8 mouse cellular contexts compared by ENCODE assay signal in genomic region chr8:122460524-122461472, GRCm38 (mm10). TPM values are rescaled to one million over a fixed set of nuclear protein-coding genes. Genes with fewer than 3 reads are reported as not detected.
A peak's percentile ranks its signal among the peaks of the same experiment; 100 is the strongest.
DNase-seq lines count a peak whose midpoint lies in the region; ATAC-seq and TF ChIP-seq lines count a peak whose summit lies in the region.

TSS of gene Snai3 (minus strand) at chr8:122460733.

- H3K27me3 ChIP-seq in limb, embryonic 12.5 days = peaks cover 81% of the 10 kb centered on the region
- peaks cover 71% of the 10 kb centered on the region for H3K27me3 ChIP-seq in midbrain, embryonic 13.5 days
- peaks cover 19% of the 10 kb centered on the region for H3K27me3 ChIP-seq in stomach, embryonic 16.5 days (ENCODE audit: control insufficient read depth, insufficient read depth, low read length)

- peak within 1 kb of the TSS; percentile 65 for H3K27ac ChIP-seq in embryonic fibroblast, embryonic 13.5 days (ENCODE audit: insufficient read depth, low read length)
- H3K27ac ChIP-seq in limb, embryonic 12.5 days = no peak within 1 kb of the TSS
- no peak within 1 kb of the TSS for H3K27ac ChIP-seq in midbrain, embryonic 13.5 days
- H3K27ac ChIP-seq in stomach, embryonic 16.5 days (ENCODE audit: low read length) = no peak within 1 kb of the TSS

- peak within 1 kb of the TSS; percentile 62 for H3K4me2 ChIP-seq in limb, embryonic 12.5 days
- H3K4me2 ChIP-seq in midbrain, embryonic 13.5 days (replicated peaks) = peak within 1 kb of the TSS; percentile 65
- peak within 1 kb of the TSS; percentile 68 for H3K4me2 ChIP-seq in stomach, embryonic 16.5 days (ENCODE audit: low read depth, low read length)

- H3K9ac ChIP-seq in limb, embryonic 12.5 days (replicated peaks) = no peak within 1 kb of the TSS
- H3K9ac ChIP-seq in midbrain, embryonic 13.5 days (replicated peaks) = peak within 1 kb of the TSS; percentile 55
- peak within 1 kb of the TSS; percentile 62 for H3K9ac ChIP-seq in stomach, embryonic 16.5 days (ENCODE audit: low read length)

- H3K4me3 ChIP-seq in embryonic fibroblast, embryonic 13.5 days (ENCODE audit: insufficient read depth, low read length) = peak within 1 kb of the TSS; percentile 23; the same call in 1 of the 2 replicates
- H3K4me3 ChIP-seq in limb, embryonic 12.5 days (replicated peaks) = peak within 1 kb of the TSS; percentile 34
- peak within 1 kb of the TSS; percentile 35 for H3K4me3 ChIP-seq in midbrain, embryonic 13.5 days (replicated peaks)
- H3K4me3 ChIP-seq in stomach, embryonic 16.5 days (replicated peaks; ENCODE audit: low read length) = peak within 1 kb of the TSS; percentile 39

- no peak for TF ChIP-seq CTCF in embryonic fibroblast, embryonic 13.5 days (IDR thresholded peaks at IDR 0.05; ENCODE audit: borderline replicate concordance, insufficient read depth, low read length)

- H3K4me1 ChIP-seq in embryonic fibroblast, embryonic 13.5 days (ENCODE audit: control insufficient read depth, insufficient read depth, low read length) = peaks cover 21% of the 10 kb centered on the region
- H3K4me1 ChIP-seq in limb, embryonic 12.5 days (replicated peaks) = peaks cover 18% of the 10 kb centered on the region
- peaks cover 13% of the 10 kb centered on the region for H3K4me1 ChIP-seq in midbrain, embryonic 13.5 days (replicated peaks)
- H3K4me1 ChIP-seq in stomach, embryonic 16.5 days (ENCODE audit: control insufficient read depth, insufficient read depth, low read length) = 0 out of 2 replicates have a peak, but pooled peaks cover 6% of the 10 kb centered on the region

- peaks cover 7% of the 10 kb centered on the region for H3K36me3 ChIP-seq in limb, embryonic 12.5 days
- peaks cover 8% of the 10 kb centered on the region for H3K36me3 ChIP-seq in midbrain, embryonic 13.5 days
- H3K36me3 ChIP-seq in stomach, embryonic 16.5 days (ENCODE audit: control insufficient read depth, insufficient read depth, low read length) = no peaks in the 10 kb centered on the region

- peak; percentile 32 to 35; a peak in 3 of 4 replicates for ATAC-seq in hematopoietic stem cell, adult 5-6 weeks (replicated peaks in 1 of 2; ENCODE audit: insufficient read depth in 1 of 2, low FRiP score in 2 of 2, low TSS enrichment in 1 of 2, low read depth in 1 of 2, poor library complexity in 2 of 2, severe bottlenecking in 2 of 2)
- peak; percentile 52; the same call in 1 of the 2 replicates for ATAC-seq in limb, embryonic 12.5 days (ENCODE audit: insufficient number of reproducible peaks, insufficient read depth, low FRiP score, low TSS enrichment, low read depth)
- ATAC-seq in midbrain, embryonic 13.5 days = peak; percentile 77
- peak; percentile 89 for ATAC-seq in stomach, embryonic 16.5 days (ENCODE audit: insufficient read depth, low FRiP score)

- 2% methylated on average over 56 of the region's 56 CpGs for WGBS in limb, embryonic 12.5 days
- WGBS in midbrain, embryonic 13.5 days = 2% methylated on average over 56 of the region's 56 CpGs
- 2% methylated on average over 56 of the region's 56 CpGs for WGBS in stomach, embryonic 16.5 days

- no peaks in the 10 kb centered on the region for H3K9me3 ChIP-seq in limb, embryonic 12.5 days
- no peaks in the 10 kb centered on the region for H3K9me3 ChIP-seq in midbrain, embryonic 13.5 days
- H3K9me3 ChIP-seq in stomach, embryonic 16.5 days (replicated peaks; ENCODE audit: control insufficient read depth, low read length) = no peaks in the 10 kb centered on the region

- DNase-seq in CD4-positive helper T cell, adult 2 months (ENCODE audit: low read depth, low spot score) = peak; percentile 81
- DNase-seq in adrenal gland, postnatal 10 days = peak; percentile 59
- DNase-seq in right cerebral cortex, adult 2 months (ENCODE audit: low spot score in 2 of 2) = no peak

- TF ChIP-seq POLR2A in embryonic fibroblast, embryonic 13.5 days (IDR thresholded peaks at IDR 0.05; ENCODE audit: low read depth, low read length) = no peak

RNA-seq across cellular contexts. Expression of gene Snai3, which starts in this region (rescaled TPM):
- 1 to 10 TPM in 1 of 2 experiments, under 1 TPM in 1; 0.27 to 1.5 TPM for total RNA-seq in adrenal gland, postnatal 10 days (2021)
- not detected in 2 replicates for polyA plus RNA-seq in embryonic fibroblast, embryonic 13.5 days (2011; ENCODE audit: insufficient read length, low read depth, missing spikeins)
- not detected in 2 replicates for total RNA-seq in hematopoietic stem cell, adult 5-6 weeks (2017)
- 0.16 and 0.38 TPM in 2 replicates for polyA plus RNA-seq in limb, embryonic 12.5 days (2016; fragmentation: Nextera tagmentation; extraction: Ambion mirVana)
- not detected in 2 replicates for polyA plus RNA-seq in midbrain, embryonic 13.5 days (2015; fragmentation: Nextera tagmentation; extraction: Ambion mirVana)
- polyA plus RNA-seq in stomach, embryonic 16.5 days (2015; fragmentation: Nextera tagmentation; extraction: Ambion mirVana) = 0.59 and 1.2 TPM in 2 replicates

Comparison
In these comparisons a context has a peak if more than half of its experiments do, and no peak if none do; other contexts are left out.
1. Peak in ATAC-seq in hematopoietic stem cell, adult 5-6 weeks; RNA of the gene not detected or under 1 TPM.
2. Peak in ATAC-seq, H3K4me3 ChIP-seq and H3K4me2 ChIP-seq in limb, embryonic 12.5 days; RNA of the gene not detected or under 1 TPM.
3. Peak in ATAC-seq, H3K4me3 ChIP-seq, H3K9ac ChIP-seq and H3K4me2 ChIP-seq in midbrain, embryonic 13.5 days; RNA of the gene not detected or under 1 TPM.
4. DNase-seq: peak in CD4-positive helper T cell, adult 2 months (single experiment) and adrenal gland, postnatal 10 days (single experiment); none in right cerebral cortex, adult 2 months (0 of 2).
5. ATAC-seq: peak in every context shown above with its lines; median percentile 89 in stomach, embryonic 16.5 days; 77 in midbrain, embryonic 13.5 days; 52 in limb, embryonic 12.5 days; 34 in hematopoietic stem cell, adult 5-6 weeks.
6. Peak in every context shown above with its lines, with median percentiles within 50 percentile points of each other: H3K4me3 ChIP-seq and H3K4me2 ChIP-seq.